Mouse (Mus musculus) thymus, adult 2 months (tissue): ENCODE data around the gene Slc39a1. TPM values are rescaled to one million over a fixed set of nuclear protein-coding genes. Genes with fewer than 3 reads are reported as not detected.
A peak's percentile ranks its signal among the peaks of the same experiment; 100 is the strongest.

ENCODE experiments used
- DNase-seq: peaks from one replicate; pipeline ENCODE4 v3.0.0; 2021
- H3K27ac ChIP-seq: fragments of 200-500 bp; 2 replicates; pipeline ENCODE4 v1.5.1; 2012; ENCODE audit warnings: low read length, control low read depth; ENCODE audit not compliant: control insufficient read depth, insufficient read depth
- H3K27me3 ChIP-seq: fragments of 200-500 bp; 2 replicates; pipeline ENCODE4 v1.6.1; 2012; ENCODE audit warnings: mild to moderate bottlenecking, low read length, moderate library complexity, mixed read lengths; ENCODE audit not compliant: control insufficient read depth, insufficient read depth
- H3K36me3 ChIP-seq: fragments of 200-500 bp; 2 replicates; pipeline ENCODE4 v1.6.1; 2012; ENCODE audit warnings: mild to moderate bottlenecking, low read length, moderate library complexity; ENCODE audit not compliant: control insufficient read depth, insufficient read depth
- H3K4me1 ChIP-seq: fragments of 200-500 bp; replicated peaks from 2 replicates; pipeline ENCODE4 v1.6.1; 2012; ENCODE audit warnings: low read length; ENCODE audit not compliant: control insufficient read depth, insufficient read depth
- H3K4me3 ChIP-seq: fragments of 200-500 bp; 2 replicates; pipeline ENCODE4 v1.5.1; 2012; ENCODE audit warnings: mild to moderate bottlenecking, low read length, control low read depth, moderate library complexity; ENCODE audit not compliant: control insufficient read depth, insufficient read depth
- CTCF ChIP-seq: fragments of 200-500 bp; IDR thresholded peaks from 2 replicates; pipeline ENCODE4 v1.5.1; 2012; ENCODE audit warnings: mild to moderate bottlenecking, control low read depth, low read length, moderate library complexity, borderline replicate concordance; ENCODE audit not compliant: control insufficient read depth, poor library complexity, insufficient read depth; ENCODE audit errors: extremely low read depth
- POLR2A ChIP-seq: fragments of 200-500 bp; IDR thresholded peaks from 2 replicates; pipeline ENCODE4 v1.6.1; 2012; ENCODE audit warnings: mild to moderate bottlenecking, low read length, control low read depth, moderate library complexity; ENCODE audit not compliant: control insufficient read depth, poor library complexity, insufficient read depth; ENCODE audit errors: extremely low read depth
- WGBS: fragments of 180-500 bp; shearing (Covaris S2); methylation state at CpG from one replicate; pipeline ENCODE4 v1.1.7; 2018; 5-methylcytosine and 5-hydroxymethylcytosine counted together
- polyA plus RNA-seq: library from polyadenylated mRNA; depleted of rRNA; stranded (reverse); fragments of >200 nt; gene quantifications from 2 replicates; pipeline ENCODE4 v1.2.3, GENCODE M21; 2012

Gene Slc39a1
- polyA plus RNA-seq, 1 experiment, result 68.5 TPM

DNA sequence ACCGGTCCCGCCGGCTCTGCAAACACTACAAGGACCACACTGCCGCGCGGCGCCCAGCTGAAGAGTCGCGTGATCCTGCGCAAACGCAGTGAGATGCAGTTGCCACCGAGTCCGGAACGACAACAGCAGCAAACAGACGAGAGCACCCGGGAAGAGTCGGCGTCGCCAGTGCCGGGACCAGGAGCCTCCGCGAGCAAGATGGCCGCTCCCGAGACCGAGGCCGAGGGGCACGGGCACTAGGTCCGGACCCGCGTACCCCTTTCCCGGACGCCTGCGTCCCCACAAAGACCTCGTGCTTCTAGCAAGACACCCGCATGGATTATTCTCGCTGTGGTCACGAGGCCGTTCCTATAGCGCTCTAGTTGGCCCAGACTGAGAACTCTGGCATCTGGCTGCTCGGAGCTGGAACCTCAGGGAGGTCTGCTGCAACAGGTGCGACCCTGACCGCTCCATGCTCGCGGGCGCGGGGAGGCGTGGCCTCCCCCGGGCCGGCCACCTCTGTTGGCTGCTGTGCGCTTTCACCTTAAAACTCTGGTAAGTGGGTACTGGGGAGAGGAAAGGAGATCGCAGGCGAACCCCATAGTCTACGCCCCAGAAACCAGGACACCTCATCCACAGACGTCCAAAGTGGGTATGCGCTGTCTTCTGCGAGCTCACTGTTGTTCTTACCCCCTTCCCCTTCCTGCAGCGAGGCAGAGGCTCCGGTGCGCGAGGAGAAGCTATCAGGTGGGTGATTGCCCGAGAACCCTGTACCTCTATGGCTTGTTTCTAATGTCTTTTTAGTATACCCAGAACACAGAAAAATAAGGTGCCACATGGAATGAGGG, 16.3 kb upstream of the Slc39a1 start, which contains the start of gene Jtb:
Jtb (plus strand) TSS at position 91 of the 827 bp plus-strand sequence.
- under 1% methylated on average over 61 of the region's 61 CpGs for WGBS
- TF ChIP-seq CTCF (0 out of 2 replicates have a peak, but pooled peaks have one; percentile 54), POLR2A (peak; percentile 88)
- peaks cover 8% of the 10 kb centered on the region; the same call in 1 of the 2 replicates for H3K4me1 ChIP-seq
- DNase-seq, result peak; percentile 90
- H3K27ac ChIP-seq, result peak within 1 kb of the TSS; percentile 82
- no peaks in the 10 kb centered on the region for H3K27me3 ChIP-seq
- H3K36me3 ChIP-seq, result peaks cover 13% of the 10 kb centered on the region
- peak within 1 kb of the TSS; percentile 79 for H3K4me3 ChIP-seq

DNA sequence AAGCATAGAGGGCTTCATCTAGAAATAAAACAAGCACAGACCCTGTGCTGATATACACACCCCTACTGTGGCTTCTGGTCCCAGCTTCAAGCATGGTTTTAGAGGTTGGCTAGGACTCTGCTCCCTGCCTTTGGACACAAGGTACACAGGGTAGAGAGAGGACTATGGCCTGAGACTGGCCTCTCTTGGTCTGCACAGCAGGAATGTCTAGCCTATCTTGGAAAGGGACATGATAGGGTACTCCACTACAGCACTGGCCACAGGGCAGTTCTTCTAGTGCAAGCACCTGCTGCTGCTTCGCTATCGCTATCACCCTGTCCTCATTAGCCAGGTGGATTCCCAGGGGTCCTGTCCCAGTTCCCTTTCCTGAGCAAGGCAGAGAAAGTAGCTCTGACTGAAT, 6.7 kb upstream of the Slc39a1 start:
- no peak for DNase-seq
- H3K36me3 ChIP-seq, result no peaks in the 10 kb centered on the region
- WGBS, result 97% methylated on average over 2 of the region's 2 CpGs

DNA sequence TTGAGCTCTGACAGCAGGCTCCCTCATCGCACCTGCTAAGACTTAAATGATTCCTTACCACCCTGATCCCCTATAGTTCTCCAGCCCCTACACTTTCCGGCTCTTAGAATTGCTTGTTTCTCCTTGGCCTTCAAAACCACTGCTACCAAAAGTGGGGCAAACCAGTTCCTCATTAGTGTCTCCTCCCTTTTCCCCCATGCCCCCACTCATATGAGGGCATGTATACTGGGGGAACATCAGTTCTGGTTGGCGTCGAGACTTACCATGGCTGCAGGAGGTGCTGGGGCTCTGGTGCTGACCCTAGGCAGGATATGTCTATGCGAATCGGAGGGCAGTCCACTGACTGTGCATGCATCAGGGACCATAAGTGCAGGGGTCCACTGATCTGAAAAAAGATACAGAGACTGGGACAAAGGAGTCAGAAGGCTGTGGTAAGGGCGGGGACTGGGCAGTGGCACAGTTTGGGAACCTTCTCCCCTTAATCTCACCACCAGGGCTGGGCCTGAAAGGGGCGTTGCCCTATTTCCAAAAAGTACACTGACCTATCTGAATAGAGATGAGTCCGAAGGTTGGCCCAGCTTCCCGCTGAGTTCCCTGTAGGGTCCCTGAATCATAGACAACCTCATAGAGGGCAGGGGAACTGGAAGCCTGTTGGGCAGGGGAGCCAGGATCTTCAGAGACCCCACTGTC, 6.2 kb upstream of the Slc39a1 start:
- no peaks in the 10 kb centered on the region for H3K36me3 ChIP-seq
- no peak overlapping the region for H3K27ac ChIP-seq
- H3K4me1 ChIP-seq, result peaks cover 3% of the 10 kb centered on the region
- DNase-seq, result no peak
- no peak overlapping the region for H3K4me3 ChIP-seq
- 78% methylated on average over 10 of the region's 10 CpGs for WGBS
- no peak for TF ChIP-seq POLR2A
- TF ChIP-seq CTCF, result no peak
- no peaks in the 10 kb centered on the region for H3K27me3 ChIP-seq

More for the DNA sequence above, 6.7 kb upstream of the Slc39a1 start:
- Histone ChIP-seq H3K27ac (no peak overlapping the region), H3K27me3 (no peaks in the 10 kb centered on the region), H3K4me3 (no peak overlapping the region), H3K4me1 (no peaks in the 10 kb centered on the region)
- no peak for TF ChIP-seq CTCF
- TF ChIP-seq POLR2A, result no peak

DNA sequence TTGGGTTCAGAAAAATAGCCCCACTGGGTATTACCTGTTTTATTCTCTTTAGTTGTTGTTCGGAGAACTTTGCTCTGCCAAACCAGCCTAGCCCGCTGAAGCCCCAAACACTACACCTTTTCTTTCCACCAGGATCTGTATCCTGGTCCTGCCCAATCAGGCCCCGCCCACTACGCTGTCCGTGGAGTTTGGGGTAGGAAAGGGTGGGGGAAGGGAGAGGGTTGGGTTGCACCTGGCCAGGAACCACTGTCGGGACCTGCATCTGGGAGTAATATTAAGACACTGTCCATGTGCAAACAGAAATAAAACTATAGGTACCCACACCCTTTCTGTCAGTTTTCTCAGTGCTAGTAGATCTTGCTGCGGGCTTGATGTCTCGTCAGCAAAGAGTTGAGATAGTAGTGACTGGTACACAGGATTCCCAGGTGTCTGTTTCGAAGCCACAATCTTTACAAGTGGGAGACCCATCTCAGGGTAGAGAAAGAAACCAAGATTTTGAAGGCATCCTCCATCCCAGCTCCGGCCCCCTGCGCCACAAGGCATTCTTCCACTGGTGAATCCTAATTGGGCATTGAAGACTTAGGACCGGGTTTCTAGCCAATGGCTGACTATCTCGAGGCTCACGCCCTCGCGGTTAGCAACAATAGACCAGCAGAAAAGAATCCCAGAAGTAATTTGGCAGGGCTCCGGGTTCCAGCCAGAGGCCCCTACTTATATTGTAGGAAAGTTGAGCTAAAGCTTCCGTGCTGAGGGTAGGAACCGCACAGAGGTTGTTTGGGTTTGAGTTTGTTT, 4.8 kb upstream of the Slc39a1 start, which contains the start of gene Creb3l4:
Creb3l4 (minus strand) TSS at position 529 of the 792 bp plus-strand sequence.
- TF ChIP-seq POLR2A (no peak), CTCF (no peak)
- H3K36me3 ChIP-seq, result no peaks in the 10 kb centered on the region
- H3K4me1 ChIP-seq, result peaks cover 7% of the 10 kb centered on the region
- H3K27me3 ChIP-seq, result no peaks in the 10 kb centered on the region
- WGBS, result 90% methylated on average over 19 of the region's 19 CpGs
- no peak within 1 kb of the TSS for H3K4me3 ChIP-seq
- DNase-seq, result no peak
- H3K27ac ChIP-seq, result no peak within 1 kb of the TSS

DNA sequence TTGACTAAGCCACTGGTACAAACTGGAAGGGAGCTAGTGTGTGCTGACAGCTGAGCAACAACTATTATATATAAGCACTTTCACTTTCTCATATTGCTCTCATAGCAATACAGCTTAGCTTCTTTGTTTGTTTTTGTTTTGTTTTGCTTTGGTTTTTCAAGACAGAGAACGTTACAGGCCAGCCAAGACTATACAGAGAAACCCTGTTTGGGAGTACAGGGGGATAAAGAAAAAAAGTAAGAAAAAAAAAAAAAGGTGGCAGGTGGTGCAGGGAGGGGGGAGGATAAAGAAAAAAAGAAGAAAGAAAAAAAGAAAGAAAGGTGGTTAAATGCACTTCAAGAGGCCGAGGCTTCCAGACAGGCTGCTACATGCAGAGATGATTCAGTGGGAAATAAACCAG, 2.6 kb upstream of the Slc39a1 start:
- Histone ChIP-seq H3K4me1 (peaks cover 12% of the 10 kb centered on the region), H3K27ac (no peak overlapping the region; the same call in 1 of the 2 replicates), H3K27me3 (no peaks in the 10 kb centered on the region), H3K4me3 (no peak overlapping the region), H3K36me3 (no peaks in the 10 kb centered on the region)
- no peak for TF ChIP-seq CTCF
- no peak for TF ChIP-seq POLR2A
- 6% methylated on average over 2 of the region's 2 CpGs for WGBS
- no peak for DNase-seq

DNA sequence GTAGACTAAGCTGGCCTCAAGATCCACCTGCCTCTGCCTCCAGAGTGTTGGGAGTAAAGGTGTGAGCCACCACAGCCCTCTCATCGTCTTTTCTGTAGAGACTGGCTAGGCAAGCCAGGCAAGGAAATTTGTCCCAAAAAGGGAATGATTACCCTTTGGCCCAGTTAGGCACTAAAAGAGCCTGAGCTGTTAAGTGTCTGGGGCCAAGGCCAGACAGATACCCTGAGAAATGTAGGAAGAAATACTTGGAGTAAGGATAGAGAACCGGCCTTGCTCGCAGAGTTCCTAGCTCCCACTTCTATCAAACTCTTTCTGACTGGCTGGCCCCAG, 377 bp upstream of the Slc39a1 start:
- no peak for DNase-seq
- no peaks in the 10 kb centered on the region for H3K27me3 ChIP-seq
- H3K4me1 ChIP-seq, result peaks cover 12% of the 10 kb centered on the region
- H3K4me3 ChIP-seq, result peak overlapping the region; percentile 34
- TF ChIP-seq CTCF (no peak), POLR2A (no peak)
- peak overlapping the region; percentile 22; the same call in 1 of the 2 replicates for H3K27ac ChIP-seq
- WGBS, result 10% methylated on average over 3 of the region's 3 CpGs
- H3K36me3 ChIP-seq, result no peaks in the 10 kb centered on the region
